Mouse (Mus musculus) stomach, embryonic 14.5 days (tissue): ENCODE data around the gene Ankrd9. TPM values are rescaled to one million over a fixed set of nuclear protein-coding genes. Genes with fewer than 3 reads are reported as not detected.

Experiments
- ATAC-seq: fragments of 200-750 bp; cut with Nextera tagmentation; 2 replicates; pipeline ENCODE4 v1.8.0; 2017; ENCODE audit warnings: low read depth, moderate TSS enrichment; ENCODE audit not compliant: insufficient number of reproducible peaks, insufficient read depth, low FRiP score
- H3K27ac ChIP-seq: fragments of 300-500 bp; sonication (generic); 2 replicates; pipeline ENCODE4 v1.5.1; 2014; ENCODE audit warnings: mild to moderate bottlenecking, low read length, moderate library complexity, mixed read lengths
- H3K27me3 ChIP-seq: fragments of 300-500 bp; sonication (generic); 2 replicates; pipeline ENCODE4 v1.6.1; 2014; ENCODE audit warnings: low read length, control low read depth, mixed read lengths; ENCODE audit not compliant: control insufficient read depth, insufficient read depth
- H3K36me3 ChIP-seq: fragments of 300-500 bp; sonication (generic); 2 replicates; pipeline ENCODE4 v1.6.1; 2014; ENCODE audit warnings: mild to moderate bottlenecking, control low read depth, low read length, moderate library complexity, mixed read lengths; ENCODE audit not compliant: control insufficient read depth, insufficient read depth
- H3K4me1 ChIP-seq: fragments of 300-500 bp; sonication (generic); 2 replicates; pipeline ENCODE4 v1.6.1; 2014; ENCODE audit warnings: low read length, control low read depth, mixed read lengths; ENCODE audit not compliant: control insufficient read depth, insufficient read depth
- H3K4me2 ChIP-seq: fragments of 300-500 bp; sonication (generic); replicated peaks from 2 replicates; pipeline ENCODE4 v1.6.1; 2014; ENCODE audit warnings: low read depth, low read length, control low read depth
- H3K4me3 ChIP-seq: fragments of 300-500 bp; sonication (generic); 2 replicates; pipeline ENCODE4 v1.5.1; 2014; ENCODE audit warnings: low read depth, low read length, control low read depth
- H3K9ac ChIP-seq: fragments of 300-500 bp; sonication (generic); replicated peaks from 2 replicates; pipeline ENCODE4 v1.6.1; 2014; ENCODE audit warnings: low read depth, mild to moderate bottlenecking, control low read depth, low read length, moderate library complexity, mixed read lengths
- H3K9me3 ChIP-seq: fragments of 300-500 bp; sonication (generic); 2 replicates; pipeline ENCODE4 v1.6.1; 2016; ENCODE audit warnings: low read depth, low read length, control low read depth; ENCODE audit not compliant: control insufficient read depth
- WGBS: fragments of 180-500 bp; shearing (Covaris S2); extraction: QIAGEN DNeasy Blood & Tissue Kit; methylation state at CpG from one replicate; pipeline ENCODE4 v1.1.7; 2014; 5-methylcytosine and 5-hydroxymethylcytosine counted together
- polyA plus RNA-seq: library from polyadenylated mRNA; unstranded; fragments of >200 nt; fragmentation: Nextera tagmentation; extraction: Ambion mirVana; gene quantifications from 2 replicates; pipeline ENCODE4 v1.2.1, GENCODE M21; 2014

Ankrd9 gene
- polyA plus RNA-seq, 1 experiment from 2014 or later = 10.3 TPM

DNA sequence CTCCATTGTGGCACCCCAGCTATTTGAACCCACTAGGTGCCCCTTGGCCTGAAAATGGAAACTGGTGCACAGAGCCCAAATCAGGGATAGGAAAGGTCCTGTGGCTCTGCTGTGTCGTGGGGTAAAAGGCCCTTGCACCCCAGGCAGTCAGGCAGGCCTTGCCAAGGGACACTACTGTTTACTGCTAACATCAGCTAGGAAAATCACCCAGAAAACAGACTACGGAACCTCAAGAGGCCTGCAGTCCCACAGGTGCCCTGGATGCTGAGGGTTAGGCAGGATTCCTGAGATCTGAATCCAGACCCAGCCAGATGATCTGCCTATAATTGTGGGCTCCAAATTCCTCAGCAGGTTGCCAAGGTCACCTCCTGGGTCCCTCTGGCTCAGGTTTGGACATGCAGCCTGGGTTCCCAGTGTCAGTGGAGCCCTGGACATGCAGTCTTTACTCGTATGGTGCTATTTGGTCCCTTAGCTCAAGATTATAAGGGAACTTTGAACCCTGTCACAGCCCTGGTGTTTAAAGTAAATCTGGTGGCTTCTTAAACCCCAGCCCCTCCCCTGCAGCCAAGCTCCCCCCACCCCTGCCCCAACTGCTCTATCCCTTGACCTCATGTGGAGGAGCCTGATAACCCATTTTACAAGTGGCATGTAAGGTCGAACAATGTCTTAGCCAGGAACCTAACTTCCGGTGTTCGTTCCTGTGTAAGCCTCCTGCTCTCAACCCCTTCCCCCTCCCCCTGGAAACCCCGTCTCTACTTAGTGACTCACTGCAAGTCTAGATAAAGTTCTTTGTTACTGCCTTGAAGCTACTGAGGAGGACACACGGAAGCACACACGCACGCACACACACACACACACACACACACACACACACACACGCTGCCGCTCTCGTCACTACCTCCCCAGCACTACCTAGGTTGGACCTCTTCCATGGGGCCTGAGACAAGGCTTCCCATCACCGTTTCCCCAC is 28.6 kb upstream of the Ankrd9 start:
- Histone ChIP-seq H3K4me3 (no peak overlapping the region), H3K9me3 (peaks cover under 1% of the 10 kb centered on the region; the same call in 1 of the 2 replicates), H3K4me1 (peaks cover 33% of the 10 kb centered on the region; the same call in 1 of the 2 replicates), H3K9ac (no peak overlapping the region), H3K27ac (peak overlapping the region; percentile 68; the same call in 1 of the 2 replicates), H3K36me3 (no peaks in the 10 kb centered on the region), H3K27me3 (no peaks in the 10 kb centered on the region), H3K4me2 (no peak overlapping the region)
- ATAC-seq = peak; percentile 64
- WGBS = 49% methylated on average over 14 of the region's 14 CpGs

DNA sequence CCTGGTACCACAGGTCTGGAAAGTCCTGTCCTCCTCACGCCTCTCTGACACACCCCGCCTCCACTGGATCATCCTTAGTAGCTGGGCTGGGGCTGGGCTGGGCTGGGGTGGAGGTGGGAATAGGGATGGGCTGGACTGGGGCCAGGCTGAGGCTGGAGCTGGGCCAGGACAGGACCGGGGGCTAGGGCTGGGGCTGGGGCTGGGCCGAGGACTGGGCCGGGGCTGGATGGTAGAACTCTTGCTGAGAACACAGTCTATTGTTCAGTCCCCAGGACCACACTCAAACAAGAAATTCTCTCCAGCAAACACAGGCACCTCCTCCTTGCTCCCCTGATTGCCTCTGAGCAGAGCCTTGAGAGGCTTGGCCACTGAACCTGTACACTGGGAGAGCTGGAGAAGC is 27.5 kb upstream of the Ankrd9 start:
- H3K27ac ChIP-seq = peak overlapping the region; percentile 68
- no peak overlapping the region for H3K4me3 ChIP-seq
- H3K36me3 ChIP-seq = no peaks in the 10 kb centered on the region
- WGBS = 33% methylated on average over 5 of the region's 5 CpGs
- H3K9ac ChIP-seq = no peak overlapping the region
- ATAC-seq = no peak
- H3K27me3 ChIP-seq = no peaks in the 10 kb centered on the region
- H3K4me2 ChIP-seq = no peak overlapping the region
- peaks cover 33% of the 10 kb centered on the region; the same call in 1 of the 2 replicates for H3K4me1 ChIP-seq
- H3K9me3 ChIP-seq = no peaks in the 10 kb centered on the region

DNA sequence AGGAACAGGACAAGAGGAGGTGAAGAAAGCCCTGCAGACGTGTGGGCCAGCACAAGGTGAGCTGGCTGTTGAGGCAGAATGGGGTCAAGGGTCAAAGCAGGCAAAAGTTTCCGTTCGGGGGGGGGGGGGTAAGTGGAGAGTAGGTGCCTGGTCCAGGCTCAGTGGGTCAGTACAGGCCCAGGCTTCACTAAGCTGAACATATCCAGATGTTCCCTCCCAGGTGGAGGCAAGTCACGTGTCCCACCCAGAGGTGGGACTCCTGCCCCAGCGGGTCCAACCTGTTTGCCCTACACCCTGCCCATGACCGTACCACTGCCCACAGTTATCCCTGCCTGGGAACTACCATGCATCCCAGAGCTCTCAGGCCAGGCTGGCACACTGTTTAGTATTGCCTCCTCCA is 27.0 kb upstream of the Ankrd9 start:
- ATAC-seq = 0 out of 2 replicates have a peak, but pooled peaks have one; percentile 23
- H3K27ac ChIP-seq = peak overlapping the region; percentile 68; the same call in 1 of the 2 replicates
- H3K36me3 ChIP-seq = no peaks in the 10 kb centered on the region
- H3K4me3 ChIP-seq = no peak overlapping the region
- no peaks in the 10 kb centered on the region for H3K9me3 ChIP-seq
- H3K4me2 ChIP-seq = no peak overlapping the region
- H3K9ac ChIP-seq = no peak overlapping the region
- WGBS = 61% methylated on average over 6 of the region's 6 CpGs
- H3K27me3 ChIP-seq = no peaks in the 10 kb centered on the region
- peaks cover 33% of the 10 kb centered on the region; the same call in 1 of the 2 replicates for H3K4me1 ChIP-seq

DNA sequence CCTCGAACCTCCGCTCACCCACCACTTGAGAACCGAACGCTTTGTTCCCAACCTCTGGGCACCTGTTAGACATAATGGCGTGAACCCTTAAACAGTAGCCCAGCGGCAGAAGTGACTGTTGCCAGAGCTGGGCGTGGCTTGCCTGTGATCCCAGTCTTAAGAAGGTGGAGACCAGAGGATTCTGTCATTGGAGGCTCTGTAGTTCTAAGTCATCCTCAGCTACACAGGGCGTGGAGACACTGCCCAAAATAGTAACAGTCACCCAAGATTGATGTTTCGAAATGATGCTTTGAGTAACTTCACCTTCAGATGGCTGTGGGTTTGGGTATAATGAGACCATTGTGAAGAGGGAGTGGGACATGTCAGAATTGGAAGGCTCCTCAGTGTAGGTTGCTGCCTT is 25.3 kb upstream of the Ankrd9 start:
- H3K9me3 ChIP-seq = no peaks in the 10 kb centered on the region

DNA sequence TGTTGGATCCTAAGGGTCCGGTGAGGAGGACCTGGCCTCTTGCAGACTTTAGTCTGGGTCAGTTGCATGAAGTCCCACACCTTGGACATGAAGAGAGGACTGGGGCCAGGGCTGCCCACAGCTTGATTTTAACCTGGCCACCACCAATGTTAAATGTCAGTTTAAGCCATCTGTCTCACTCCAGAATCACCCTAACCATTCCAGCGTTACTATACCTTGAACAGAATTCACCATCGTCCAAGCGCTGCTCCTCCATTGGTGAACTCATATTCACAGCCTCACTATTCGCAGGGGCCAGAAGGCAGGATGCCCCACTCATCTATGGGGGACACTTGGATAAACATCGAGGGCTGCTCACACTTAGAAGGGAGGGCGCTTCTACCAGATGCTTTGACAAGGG is 22.1 kb upstream of the Ankrd9 start:
- ATAC-seq = no peak
- Histone ChIP-seq H3K36me3 (no peaks in the 10 kb centered on the region), H3K9ac (no peak overlapping the region), H3K4me2 (no peak overlapping the region), H3K9me3 (no peaks in the 10 kb centered on the region), H3K27me3 (no peaks in the 10 kb centered on the region), H3K4me1 (peaks cover 2% of the 10 kb centered on the region; the same call in 1 of the 2 replicates), H3K27ac (no peak overlapping the region), H3K4me3 (no peak overlapping the region)
- 95% methylated on average over 7 of the region's 7 CpGs for WGBS

More for the DNA sequence above, 25.3 kb upstream of the Ankrd9 start:
- H3K4me2 ChIP-seq = no peak overlapping the region
- 75% methylated on average over 9 of the region's 9 CpGs for WGBS
- H3K4me1 ChIP-seq = peaks cover 30% of the 10 kb centered on the region; the same call in 1 of the 2 replicates
- no peak overlapping the region for H3K9ac ChIP-seq
- ATAC-seq = no peak
- H3K27me3 ChIP-seq = no peaks in the 10 kb centered on the region
- no peak overlapping the region for H3K27ac ChIP-seq
- H3K4me3 ChIP-seq = no peak overlapping the region
- H3K36me3 ChIP-seq = no peaks in the 10 kb centered on the region

DNA sequence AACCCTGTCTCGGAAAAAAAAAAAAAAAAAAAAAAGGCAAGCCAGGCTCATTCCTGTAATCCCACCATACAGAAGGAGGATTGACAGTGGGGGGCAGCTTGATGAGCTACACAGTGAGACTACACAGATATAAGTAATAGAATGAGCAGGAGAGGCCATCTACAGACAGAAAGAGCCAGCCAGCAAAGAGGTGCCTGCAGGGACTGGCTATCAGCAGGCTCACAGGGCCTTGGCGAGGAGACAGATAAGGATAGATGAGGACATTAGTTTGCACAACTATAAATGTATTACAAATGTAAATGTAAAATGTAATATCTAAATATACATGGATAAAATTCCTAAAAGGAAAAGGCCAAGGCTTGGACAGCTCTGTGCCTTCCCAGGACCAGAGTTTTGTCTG is 21.0 kb upstream of the Ankrd9 start:
- Histone ChIP-seq H3K4me2 (no peak overlapping the region), H3K27me3 (no peaks in the 10 kb centered on the region), H3K36me3 (no peaks in the 10 kb centered on the region), H3K27ac (no peak overlapping the region), H3K9me3 (no peaks in the 10 kb centered on the region), H3K9ac (no peak overlapping the region), H3K4me3 (no peak overlapping the region), H3K4me1 (no peaks in the 10 kb centered on the region)
- WGBS = 70% methylated on average over 2 of the region's 2 CpGs
- no peak for ATAC-seq

DNA sequence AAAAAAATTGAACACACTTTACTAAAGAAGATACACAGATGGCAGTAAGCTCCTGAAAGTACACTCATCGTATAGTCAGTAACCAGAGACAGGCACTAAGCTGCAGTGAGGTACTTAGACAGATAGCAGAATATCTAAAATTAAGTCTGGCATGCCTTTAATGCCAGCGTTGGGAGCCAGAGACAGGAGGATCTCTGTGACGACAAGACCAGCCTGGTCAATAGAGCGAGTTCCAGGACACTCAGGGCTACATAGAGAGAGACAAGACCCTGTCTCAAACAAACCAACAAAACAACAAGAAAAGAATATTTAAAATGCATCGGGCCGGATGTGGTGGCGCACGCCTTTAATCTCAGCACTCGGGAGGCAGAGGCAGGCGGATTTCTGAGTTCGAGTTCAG is 19.3 kb upstream of the Ankrd9 start:
- H3K9me3 ChIP-seq = no peaks in the 10 kb centered on the region
- H3K27me3 ChIP-seq = no peaks in the 10 kb centered on the region
- H3K9ac ChIP-seq = no peak overlapping the region
- no peak overlapping the region for H3K27ac ChIP-seq
- ATAC-seq = no peak
- H3K4me3 ChIP-seq = no peak overlapping the region
- 96% methylated on average over 11 of the region's 11 CpGs for WGBS
- no peaks in the 10 kb centered on the region for H3K36me3 ChIP-seq
- no peaks in the 10 kb centered on the region for H3K4me1 ChIP-seq
- no peak overlapping the region for H3K4me2 ChIP-seq

DNA sequence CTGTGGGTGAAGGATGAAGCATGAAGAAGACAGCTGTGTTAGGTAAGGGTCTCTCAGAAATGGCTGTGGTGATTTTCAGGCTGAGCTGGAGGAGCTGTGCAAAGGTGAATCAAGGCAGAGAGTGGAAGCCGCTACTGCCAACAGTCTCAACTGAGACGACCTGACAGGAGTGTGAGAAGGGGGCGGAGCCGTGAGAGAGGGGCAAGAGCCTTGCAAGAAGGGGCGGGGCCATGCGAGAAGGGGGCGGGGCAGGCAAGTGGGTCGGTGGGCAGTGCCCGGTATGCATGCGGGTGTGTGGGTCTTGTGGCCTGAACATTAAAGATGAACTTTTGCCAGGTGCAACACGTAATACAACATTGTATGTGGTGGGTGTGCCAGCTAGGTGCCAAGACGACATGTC is 15.8 kb upstream of the Ankrd9 start:
- no peak overlapping the region for H3K4me2 ChIP-seq
- H3K4me3 ChIP-seq = no peak overlapping the region
- peaks cover 9% of the 10 kb centered on the region; the same call in 1 of the 2 replicates for H3K4me1 ChIP-seq
- no peaks in the 10 kb centered on the region for H3K27me3 ChIP-seq
- no peak overlapping the region for H3K9ac ChIP-seq
- no peaks in the 10 kb centered on the region for H3K36me3 ChIP-seq
- WGBS = 24% methylated on average over 12 of the region's 12 CpGs
- no peak overlapping the region for H3K27ac ChIP-seq
- H3K9me3 ChIP-seq = no peaks in the 10 kb centered on the region
- no peak for ATAC-seq
